Mouse (Mus musculus) MEL (cell line): Measurements from ENCODE around the gene Ndufb6.
"Not testable (repeated sequence)": the region's sequence is repeated elsewhere in the genome, so short reads cannot be mapped to it uniquely, and the experiment has no call there.

Experiments used
- CTCF ChIP-seq, 3 experiments: IDR thresholded peaks in 2 of 3; conservative IDR thresholded peaks in 1 of 3; 2 replicates each; pipeline ENCODE4 v1.5.1; 2011 to 2012; ENCODE audit warnings: low read length in 3 of 3, low read depth in 2 of 3, mild to moderate bottlenecking in 2 of 3, improper control_type of control experiment in 1 of 3, inconsistent platforms in 1 of 3, mixed read lengths in 1 of 3, moderate library complexity in 1 of 3; ENCODE audit not compliant: control insufficient read depth in 1 of 3, insufficient read depth in 1 of 3, poor library complexity in 1 of 3, severe bottlenecking in 1 of 3
- EP300 ChIP-seq, 2 experiments: IDR thresholded peaks; 2 replicates each; pipeline ENCODE4 v1.6.1; 2011; ENCODE audit warnings: improper control_type of control experiment in 2 of 2, low read length in 2 of 2, low read depth in 1 of 2, mild to moderate bottlenecking in 1 of 2
- UBTF ChIP-seq: IDR thresholded peaks from 2 replicates; pipeline ENCODE4 v1.6.1; 2012; ENCODE audit warnings: low read depth, mild to moderate bottlenecking, inconsistent platforms, low read length, improper control_type of control experiment, moderate library complexity, borderline replicate concordance; ENCODE audit not compliant: insufficient read depth

DNA sequence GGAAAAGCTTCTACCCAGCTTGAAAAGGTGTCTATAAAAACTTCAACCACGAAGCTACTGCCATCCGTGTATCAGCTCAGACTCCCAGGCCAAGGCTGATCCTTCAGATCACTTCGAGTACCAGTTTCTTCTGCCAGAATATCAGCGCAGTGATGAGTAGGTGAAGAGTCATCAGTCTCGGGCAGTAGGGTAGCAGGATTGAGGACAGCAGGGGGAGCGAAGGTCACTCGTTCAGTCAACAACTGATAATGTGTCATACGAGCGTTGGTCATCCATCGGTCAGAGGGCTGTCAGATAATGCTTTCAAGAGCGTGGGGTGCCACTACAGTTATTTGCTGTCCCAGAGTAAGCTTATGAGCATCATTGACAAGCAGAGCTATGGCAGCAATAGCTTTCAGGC, 12.3 kb upstream of the Ndufb6 start:
- not testable (repeated sequence) for TF ChIP-seq CTCF (IDR thresholded peaks at IDR 0.05 in 2 of 3, conservative IDR thresholded peaks at IDR 0.05 in 1 of 3; ENCODE audit: control insufficient read depth in 1 of 3, insufficient read depth in 1 of 3, low read depth in 2 of 3, low read length in 3 of 3, poor library complexity in 1 of 3, severe bottlenecking in 1 of 3); EP300 (IDR thresholded peaks at IDR 0.05; ENCODE audit: low read depth in 1 of 2, low read length in 2 of 2); UBTF
